Mouse (Mus musculus) left cerebral cortex, adult 2 months (tissue): ENCODE measurements around the gene Rpn1. TPM values are rescaled to one million over a fixed set of nuclear protein-coding genes. Genes with fewer than 3 reads are reported as not detected.

ENCODE experiments used
- DNase-seq, 2 experiments: peaks; one replicate each; pipeline ENCODE4 v3.0.0; 2021 to 2022; ENCODE audit warnings: low spot score in 2 of 2, mixed read lengths in 1 of 2; ENCODE audit errors: extremely low spot score in 1 of 2
- H3K27ac ChIP-seq: fragments of 200-600 bp; 2 replicates; pipeline ENCODE4 v1.8.1; 2022
- H3K4me3 ChIP-seq: fragments of 200-600 bp; 2 replicates; pipeline ENCODE4 v1.8.1; 2022
- CTCF ChIP-seq: fragments of 200-600 bp; IDR thresholded peaks from 2 replicates; pipeline ENCODE4 v1.8.1; 2022; ENCODE audit warnings: antibody characterized with exemption, mild to moderate bottlenecking, moderate library complexity
- intact Hi-C: fragments of 180-260 bp; cut with DNase I; formaldehyde crosslinking; loops from one replicate; pipeline ENCODE4 v1.15.1; 2025
- total RNA-seq, 2 experiments: library from RNA; stranded (reverse); gene quantifications; 2 replicates each; pipeline ENCODE4 v1.2.3; 2021

The Rpn1 gene
- total RNA-seq, 2 experiments from 2014 or later = 172 to 184 TPM

DNA sequence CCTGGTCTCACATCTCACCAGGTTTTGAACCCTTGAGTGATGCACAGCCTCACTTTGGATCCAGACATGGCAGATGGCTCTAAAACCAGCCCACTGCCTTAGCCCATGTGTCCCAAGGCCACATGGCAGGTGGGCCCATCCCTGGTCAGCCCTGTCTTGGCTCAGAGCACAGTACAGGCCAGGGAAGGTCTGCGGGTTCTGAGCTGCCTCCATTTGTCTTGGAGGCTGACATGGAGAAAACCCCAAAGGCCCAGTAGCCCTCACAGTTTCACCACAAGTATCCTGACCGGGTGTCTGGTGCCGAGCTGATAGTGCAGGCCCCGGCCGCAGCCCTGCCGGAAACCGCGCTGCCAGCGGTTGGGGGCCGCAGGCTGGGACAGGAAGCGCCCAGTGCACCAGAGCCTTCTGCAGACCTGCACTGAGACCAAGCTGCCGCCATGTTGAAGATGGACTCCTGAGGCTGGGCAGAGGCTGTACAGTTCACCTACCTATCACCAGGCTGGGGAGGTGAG, 22.4 kb downstream of the Rpn1 start:
- no peak for TF ChIP-seq CTCF
- intact Hi-C loops = loop anchor here (2.0 kb wide), 1 partner anchor 96 kb away; no protein-coding TSS in a partner anchor
- DNase-seq = no peak
- Histone ChIP-seq H3K4me3 (peak overlapping the region; percentile 12; the same call in 1 of the 2 replicates), H3K27ac (peak overlapping the region; percentile 78)

- no peak for DNase-seq
- intact Hi-C loops = loop anchor here (2.0 kb wide), 1 partner anchor 97 kb away; no protein-coding TSS in a partner anchor
Observed at GRCm38 (mm10) chr6:88107661-88108535, 23.6 kb downstream of the Rpn1 start.

GRCm38 (mm10) chr6:88113139-88113538, 28.9 kb downstream of the Rpn1 start:
- peak; percentile 49 to 68 for DNase-seq
- Histone ChIP-seq H3K27ac (no peak overlapping the region), H3K4me3 (no peak overlapping the region)
- intact Hi-C loops = loop anchor here (2.0 to 5.0 kb wide), 4 partner anchors 214 to 779 kb away; no protein-coding TSS in a partner anchor
- TF ChIP-seq CTCF = peak; percentile 92

More at GRCm38 (mm10) chr6:88107661-88108535, 23.6 kb downstream of the Rpn1 start:
- no peak overlapping the region for H3K27ac ChIP-seq
- no peak for TF ChIP-seq CTCF
- no peak overlapping the region for H3K4me3 ChIP-seq

GRCm38 (mm10) chr6:88114414-88114813, 30.1 kb downstream of the Rpn1 start:
- Histone ChIP-seq H3K27ac (no peak overlapping the region), H3K4me3 (no peak overlapping the region)
- intact Hi-C loops = loop anchor here (5.0 kb wide), 2 partner anchors 373 to 778 kb away; no protein-coding TSS in a partner anchor
- DNase-seq = no peak
- TF ChIP-seq CTCF = no peak

GRCm38 (mm10) chr6:88116347-88117183, 32.3 kb downstream of the Rpn1 start:
- DNase-seq = no peak
- intact Hi-C loops = no loop called here
- no peak overlapping the region for H3K27ac ChIP-seq
- no peak overlapping the region for H3K4me3 ChIP-seq
- no peak for TF ChIP-seq CTCF

- DNase-seq = no peak
- no peak for TF ChIP-seq CTCF
- Histone ChIP-seq H3K4me3 (no peak overlapping the region), H3K27ac (no peak overlapping the region)
- intact Hi-C loops = no loop called here
Observed at GRCm38 (mm10) chr6:88117184-88117575, 32.9 kb downstream of the Rpn1 start.

- no peak; the same call in none of the 2 replicates for TF ChIP-seq CTCF
- DNase-seq = no peak
- no peak overlapping the region for H3K4me3 ChIP-seq
- no peak overlapping the region for H3K27ac ChIP-seq
- intact Hi-C loops = no loop called here
Observed at GRCm38 (mm10) chr6:88119309-88119708, 35.0 kb downstream of the Rpn1 start.

DNA sequence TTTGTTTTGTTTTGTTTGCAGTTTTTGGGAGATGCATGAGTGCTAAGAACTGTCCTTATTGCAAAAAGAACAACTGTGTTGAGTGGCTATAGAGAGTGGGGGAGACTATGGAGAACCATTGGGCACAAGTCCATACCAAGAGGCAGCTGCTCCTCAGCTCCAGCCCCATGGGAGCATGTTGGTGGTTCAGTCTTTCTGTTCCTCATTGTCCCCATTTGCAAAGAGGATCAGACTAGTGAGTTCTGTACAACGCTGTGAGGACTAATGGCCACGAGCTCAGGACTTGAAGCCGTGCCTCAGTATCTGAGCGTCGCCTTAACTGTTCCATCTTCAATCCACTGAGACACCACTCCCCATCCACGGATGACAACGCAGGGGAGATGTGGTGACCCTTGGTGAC, 36.5 kb downstream of the Rpn1 start:
- Histone ChIP-seq H3K27ac (no peak overlapping the region), H3K4me3 (no peak overlapping the region)
- no peak for DNase-seq
- intact Hi-C loops = loop anchor here (5.0 kb wide), 1 partner anchor 121 kb away; no protein-coding TSS in a partner anchor
- TF ChIP-seq CTCF = no peak

DNA sequence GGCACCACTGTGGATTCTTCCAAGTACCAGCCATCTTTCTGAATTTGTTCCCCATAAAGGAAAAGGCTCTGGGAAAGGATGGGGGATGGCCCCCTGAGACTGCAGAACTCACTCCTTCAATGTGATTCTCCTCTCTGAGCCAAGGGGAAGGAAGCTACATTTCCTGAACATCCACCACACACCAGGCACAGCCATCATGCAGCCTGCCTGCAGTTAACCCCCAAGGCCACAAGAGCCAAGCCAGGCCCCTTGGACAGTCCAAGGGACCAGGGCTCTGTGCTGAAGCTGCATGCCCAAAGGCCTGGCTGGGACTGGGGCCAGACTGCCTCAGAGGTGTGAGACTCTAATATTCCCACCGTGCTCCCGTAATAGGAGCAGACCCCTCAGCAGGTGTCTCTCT, 37.5 kb downstream of the Rpn1 start:
- DNase-seq = no peak
- intact Hi-C loops = loop anchor here (5.0 kb wide), 1 partner anchor 121 kb away; no protein-coding TSS in a partner anchor
- TF ChIP-seq CTCF = no peak

DNA sequence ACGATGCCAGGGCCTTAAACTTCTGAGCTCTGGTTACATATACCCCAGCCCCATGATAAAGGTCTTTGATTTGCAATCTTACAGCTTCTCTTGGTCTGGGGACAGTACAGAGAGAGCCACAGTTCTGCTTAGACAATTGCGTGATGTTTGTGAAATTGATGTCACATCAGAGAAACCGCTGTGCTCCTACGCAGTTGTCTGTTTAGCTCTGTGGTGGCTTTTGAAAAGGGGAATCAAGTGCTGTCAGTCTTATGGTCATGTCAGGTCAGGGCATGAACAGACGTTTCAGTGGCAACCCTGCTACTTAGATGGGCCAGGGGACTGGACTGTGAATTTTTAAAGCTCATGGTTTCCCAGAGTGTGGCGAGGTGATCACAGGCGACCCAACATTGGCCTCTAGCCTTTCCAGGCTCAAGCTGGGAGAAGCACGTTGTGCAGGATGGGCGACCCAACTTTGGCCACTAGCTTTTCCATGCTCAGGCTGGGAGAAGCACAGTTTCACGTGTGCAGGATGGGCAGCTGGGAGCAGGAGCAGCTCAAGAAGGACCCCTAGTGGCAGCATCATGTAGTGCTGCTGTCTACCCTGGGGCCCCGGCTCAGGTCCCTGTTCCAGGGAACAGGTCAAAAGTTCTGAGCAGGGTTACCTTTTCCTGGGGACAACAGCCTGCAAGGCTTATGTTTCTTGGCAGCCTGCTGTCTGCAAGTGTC, 39.0 kb downstream of the Rpn1 start:
- Histone ChIP-seq H3K4me3 (no peak overlapping the region), H3K27ac (no peak overlapping the region)
- intact Hi-C loops = loop anchor here (5.0 kb wide), 1 partner anchor 119 kb away; no protein-coding TSS in a partner anchor
- no peak for DNase-seq
- TF ChIP-seq CTCF = peak; percentile 39

More for the DNA sequence above, 37.5 kb downstream of the Rpn1 start:
- Histone ChIP-seq H3K4me3 (no peak overlapping the region), H3K27ac (no peak overlapping the region)

DNA sequence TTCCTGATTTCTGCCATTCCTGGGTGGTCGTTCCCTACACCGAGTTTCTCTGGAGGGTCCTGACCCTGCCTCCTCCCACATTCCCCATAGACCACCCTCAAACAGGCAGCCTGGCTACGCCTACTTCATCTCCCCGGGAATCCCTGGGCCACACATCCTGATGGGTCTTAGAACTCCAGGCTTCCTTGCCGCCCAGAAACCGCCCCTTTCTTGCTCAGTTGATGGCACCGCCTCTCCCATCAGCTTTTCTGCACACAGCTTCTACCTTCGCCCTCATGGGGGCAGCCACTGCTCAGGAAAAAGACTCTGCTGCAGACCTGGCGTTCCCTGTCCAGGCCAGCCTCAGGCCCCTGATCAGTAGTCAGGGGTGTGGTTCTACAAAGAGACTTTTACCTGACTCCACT, 39.6 kb downstream of the Rpn1 start:
- no peak for DNase-seq
- peak; percentile 52 for TF ChIP-seq CTCF
- Histone ChIP-seq H3K4me3 (no peak overlapping the region), H3K27ac (no peak overlapping the region)
- intact Hi-C loops = loop anchor here (2.0 to 5.0 kb wide), 2 partner anchors 65 to 118 kb away; no protein-coding TSS in a partner anchor
